Mouse (Mus musculus) colon, adult 2 months (tissue): ENCODE measurements around the gene Igfbp5. TPM values are rescaled to one million over a fixed set of nuclear protein-coding genes. Genes with fewer than 3 reads are reported as not detected.

Experiments used
- polyA plus RNA-seq: library from polyadenylated mRNA; depleted of rRNA; stranded (reverse); fragments of >200 nt; gene quantifications from 2 replicates; pipeline ENCODE4 v1.2.3, GENCODE M21; 2012; rRNA removed

Igfbp5 gene
- 13.7 and 19.6 TPM in 2 replicates for polyA plus RNA-seq

DNA sequence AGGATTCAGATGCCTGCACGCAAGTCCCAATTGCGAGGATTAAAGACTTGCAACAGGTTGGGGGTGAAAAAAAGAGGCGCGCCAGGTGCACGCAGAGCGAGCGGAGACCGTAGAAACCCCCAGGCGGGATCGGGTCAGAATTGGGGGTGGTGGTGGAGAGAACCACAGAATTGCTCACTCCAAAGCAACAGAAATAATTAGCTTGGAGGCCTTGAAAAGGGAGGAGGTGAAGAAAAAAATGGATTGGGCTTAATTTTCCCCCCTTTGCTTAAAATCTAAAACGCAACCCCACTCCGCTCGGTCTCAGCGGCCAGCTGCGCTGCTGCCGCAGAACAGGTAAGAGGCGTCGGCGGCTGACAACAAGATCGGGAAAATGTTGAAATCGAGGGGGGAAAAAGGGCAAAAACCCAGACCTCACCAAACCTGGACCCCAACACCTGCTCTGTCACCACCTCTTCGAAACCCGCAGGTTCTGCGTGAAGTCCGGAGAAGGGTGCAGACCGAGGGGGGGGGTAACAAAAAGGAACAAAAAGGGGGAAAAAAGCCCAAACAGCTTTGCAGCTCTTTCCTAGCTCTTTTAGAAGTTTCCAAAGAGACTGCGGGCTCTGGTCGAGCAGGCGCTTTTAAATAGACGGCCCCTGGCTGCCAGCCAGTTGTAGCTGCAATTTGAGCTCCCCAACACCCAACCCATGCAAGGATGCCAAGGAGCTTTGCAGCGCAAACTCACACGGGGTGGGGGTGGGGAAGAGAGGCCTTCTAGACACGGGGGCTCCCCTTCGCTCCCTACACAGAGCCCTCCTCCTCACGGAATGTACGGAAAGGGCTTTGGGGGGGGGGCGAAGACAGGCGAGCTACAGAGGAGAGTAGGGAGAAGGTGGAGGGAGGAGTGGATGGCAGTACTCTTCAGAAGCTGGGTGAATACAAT, at the start of gene Igfbp5:
Igfbp5 (minus strand) TSS at position 598 of the 925 bp plus-strand sequence.

DNA sequence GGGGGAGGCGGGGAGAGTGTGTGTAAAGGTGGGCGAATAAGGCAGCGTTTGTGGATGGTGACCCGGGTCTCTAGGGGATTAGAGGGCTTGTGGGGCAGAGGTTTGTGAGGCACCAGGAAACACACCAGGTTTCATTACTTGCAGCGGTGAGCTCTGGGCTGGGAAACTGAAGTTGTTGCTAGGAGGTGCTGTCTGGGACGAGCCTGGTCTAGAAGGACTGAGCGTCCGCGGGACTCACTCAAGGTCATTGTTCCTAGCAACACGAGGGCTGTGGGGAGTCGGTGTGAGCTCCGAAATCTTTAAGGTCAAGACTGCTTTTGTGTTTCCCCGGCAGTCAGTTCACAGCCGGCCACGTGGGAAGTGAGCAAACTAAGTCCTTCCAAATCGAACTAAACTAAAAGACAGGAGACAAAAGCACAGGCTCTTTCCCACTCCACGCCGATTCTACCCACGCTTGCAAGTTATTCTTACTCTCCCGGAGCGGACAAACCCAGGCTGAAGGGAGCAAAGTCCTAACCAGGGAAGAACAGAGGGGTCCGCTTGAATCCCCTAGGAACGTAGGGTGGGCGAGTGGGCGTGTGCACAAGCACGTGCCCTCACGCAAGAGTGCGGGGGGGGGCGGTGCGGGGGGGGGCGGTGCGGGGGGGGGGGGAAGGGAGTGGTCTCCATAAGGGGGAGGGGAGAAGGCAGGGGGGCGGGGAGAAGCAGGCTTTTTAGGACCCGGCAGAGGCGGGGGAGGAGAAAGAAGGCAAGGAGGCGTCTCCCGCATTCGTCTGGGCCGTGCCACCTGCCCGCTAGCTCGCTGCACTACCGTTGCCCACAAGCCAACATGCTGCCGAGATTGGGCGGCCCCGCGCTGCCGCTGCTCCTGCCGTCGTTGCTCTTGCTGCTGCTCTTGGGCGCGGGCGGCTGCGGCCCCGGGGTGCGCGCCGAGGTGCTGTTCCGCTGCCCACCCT, 50.7 kb downstream of the Igfbp5 start, which contains the start of gene Igfbp2:
Igfbp2 (plus strand) TSS at position 753 of the 956 bp plus-strand sequence.

Other genes starting within 250 kb of the Igfbp5 start
- gene Ankar, start 174.3 kb downstream of the Igfbp5 start, polyA plus RNA-seq, result not detected in 2 replicates
- gene Rpl37a, start 163.6 kb downstream of the Igfbp5 start, polyA plus RNA-seq, result 483 and 606 TPM in 2 replicates
- gene Igfbp2, start 50.4 kb downstream of the Igfbp5 start, polyA plus RNA-seq, result 194 and 210 TPM in 2 replicates
- gene Tnp1, start 141.0 kb upstream of the Igfbp5 start, polyA plus RNA-seq, result not detected in 2 replicates